Mouse (Mus musculus) limb, embryonic 15.5 days (tissue): ENCODE data around the gene Oprm1. TPM values are rescaled to one million over a fixed set of nuclear protein-coding genes. Genes with fewer than 3 reads are reported as not detected.
"Not testable (repeated sequence)": the region's sequence is repeated elsewhere in the genome, so short reads cannot be mapped to it uniquely, and the experiment has no call there.

Experiments
- ATAC-seq: fragments of 200-750 bp; cut with Nextera tagmentation; 2 replicates; pipeline ENCODE4 v1.8.0; 2017; ENCODE audit warnings: low read depth, moderate TSS enrichment; ENCODE audit not compliant: insufficient number of reproducible peaks, low FRiP score, low TSS enrichment
- H3K27ac ChIP-seq: fragments of 300-500 bp; sonication (generic); 2 replicates; pipeline ENCODE4 v1.5.1; 2015; ENCODE audit warnings: moderate library complexity, mild to moderate bottlenecking, inconsistent platforms
- H3K27me3 ChIP-seq: fragments of 300-500 bp; sonication (generic); 2 replicates; pipeline ENCODE4 v1.6.1; 2015; ENCODE audit warnings: inconsistent platforms
- H3K36me3 ChIP-seq: fragments of 300-500 bp; sonication (generic); 2 replicates; pipeline ENCODE4 v1.6.1; 2015; ENCODE audit warnings: inconsistent platforms
- H3K4me1 ChIP-seq: fragments of 300-500 bp; sonication (generic); 2 replicates; pipeline ENCODE4 v1.6.1; 2015; ENCODE audit warnings: inconsistent platforms
- H3K4me2 ChIP-seq: fragments of 300-500 bp; sonication (generic); 2 replicates; pipeline ENCODE4 v1.6.1; 2015; ENCODE audit warnings: mild to moderate bottlenecking, inconsistent platforms
- H3K4me3 ChIP-seq: fragments of 300-500 bp; sonication (generic); 2 replicates; pipeline ENCODE4 v1.5.1; 2015; ENCODE audit warnings: mild to moderate bottlenecking, inconsistent platforms
- H3K9ac ChIP-seq: fragments of 300-500 bp; sonication (generic); 2 replicates; pipeline ENCODE4 v1.6.1; 2015; ENCODE audit warnings: inconsistent platforms
- H3K9me3 ChIP-seq: fragments of 300-500 bp; sonication (generic); 2 replicates; pipeline ENCODE4 v1.6.1; 2016; ENCODE audit warnings: inconsistent platforms
- WGBS: fragments of 180-500 bp; shearing (Covaris S2); methylation state at CpG from one replicate; pipeline ENCODE4 v1.1.7; 2015; 5-methylcytosine and 5-hydroxymethylcytosine counted together
- polyA plus RNA-seq: library from polyadenylated mRNA; unstranded; fragments of >200 nt; fragmentation: Nextera tagmentation; extraction: Ambion mirVana; gene quantifications from 2 replicates; pipeline ENCODE4 v1.2.1, GENCODE M21; 2015

The Oprm1 gene
- polyA plus RNA-seq, 1 experiment from 2014 or later, result not detected

DNA sequence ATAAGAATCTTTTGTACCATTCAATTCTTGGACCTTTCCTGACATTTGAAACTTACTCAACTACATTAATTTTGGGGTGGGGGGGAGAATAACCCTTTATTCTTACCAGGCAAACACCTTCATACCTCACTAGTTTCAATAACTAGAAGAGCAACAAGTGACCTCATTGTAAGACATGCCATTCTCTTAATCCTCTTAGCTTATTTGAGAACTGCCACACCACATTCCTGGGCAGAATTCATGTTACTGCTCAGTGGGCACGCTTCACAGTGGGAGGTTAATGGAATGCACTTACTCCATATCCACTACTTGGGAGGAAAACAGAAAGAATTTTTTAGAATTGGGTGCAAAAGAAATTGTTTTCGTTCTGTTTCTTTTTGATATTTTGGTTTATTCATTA lies 90.5 kb downstream of the Oprm1 start:
- Histone ChIP-seq H3K9ac (no peak overlapping the region), H3K9me3 (no peaks in the 10 kb centered on the region), H3K4me3 (no peak overlapping the region), H3K36me3 (no peaks in the 10 kb centered on the region), H3K4me1 (no peaks in the 10 kb centered on the region), H3K27me3 (no peaks in the 10 kb centered on the region), H3K27ac (no peak overlapping the region), H3K4me2 (no peak overlapping the region)
- no peak for ATAC-seq
- WGBS, result 76% methylated on average over 2 of the region's 2 CpGs

DNA sequence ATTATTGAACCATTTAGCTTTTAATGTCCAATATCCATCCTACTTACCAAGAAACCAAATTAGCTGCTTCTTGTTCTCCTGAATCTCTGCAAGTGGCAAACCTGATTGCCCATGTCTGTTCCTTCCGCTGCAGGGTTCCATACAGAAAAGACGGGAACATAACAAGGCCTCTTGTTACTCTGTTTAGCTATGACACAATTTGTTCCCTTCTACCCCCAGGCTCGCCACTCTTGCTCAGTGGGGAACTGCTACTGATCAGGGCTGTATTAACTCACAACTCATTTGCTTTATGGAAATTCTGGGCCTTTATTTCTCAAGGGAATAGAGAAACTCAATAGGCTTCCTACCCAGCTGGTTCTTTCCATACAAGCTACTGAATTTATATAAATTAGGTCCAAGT lies 97.5 kb downstream of the Oprm1 start:
- Histone ChIP-seq H3K36me3 (no peaks in the 10 kb centered on the region), H3K4me1 (no peaks in the 10 kb centered on the region), H3K27me3 (no peaks in the 10 kb centered on the region), H3K4me3 (no peak overlapping the region), H3K9me3 (no peaks in the 10 kb centered on the region), H3K9ac (no peak overlapping the region), H3K27ac (no peak overlapping the region), H3K4me2 (no peak overlapping the region)
- 66% methylated on average over 3 of the region's 3 CpGs for WGBS
- no peak for ATAC-seq

DNA sequence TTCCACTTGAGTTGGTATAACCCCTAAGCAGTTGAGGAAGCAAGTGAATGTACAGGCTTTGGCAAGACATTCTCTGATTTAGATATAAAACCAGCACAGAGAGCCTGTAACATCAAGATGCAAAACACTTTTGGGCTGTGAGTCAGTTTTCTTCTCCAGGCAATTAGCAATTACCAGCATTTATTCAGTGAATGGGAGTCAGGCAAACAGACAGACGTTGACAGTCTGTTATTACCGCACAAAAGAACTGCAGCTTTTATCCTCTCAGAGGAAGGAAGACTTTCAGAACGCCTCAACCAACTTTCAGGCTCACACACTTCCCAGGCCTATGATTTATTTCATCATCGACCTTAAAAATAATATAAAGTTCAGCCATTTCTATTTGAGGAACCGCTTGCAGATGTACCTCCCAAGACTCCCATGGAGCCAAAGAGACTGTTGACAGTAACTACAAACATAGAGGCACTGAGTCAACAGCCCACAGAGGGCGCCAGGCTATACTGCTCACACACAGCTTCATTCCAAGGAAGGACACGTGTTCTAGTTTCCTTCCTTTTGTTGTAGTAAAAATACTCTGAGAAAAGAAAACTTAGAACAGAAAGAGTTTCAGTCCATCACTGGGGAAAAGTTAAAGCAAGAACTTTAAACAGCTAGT lies 113.2 kb downstream of the Oprm1 start:
- Histone ChIP-seq H3K9me3 (no peaks in the 10 kb centered on the region), H3K27me3 (no peaks in the 10 kb centered on the region), H3K4me1 (no peaks in the 10 kb centered on the region), H3K27ac (no peak overlapping the region), H3K4me3 (no peak overlapping the region), H3K4me2 (no peak overlapping the region), H3K9ac (no peak overlapping the region), H3K36me3 (no peaks in the 10 kb centered on the region)
- no peak for ATAC-seq
- 86% methylated on average over 7 of the region's 7 CpGs for WGBS

DNA sequence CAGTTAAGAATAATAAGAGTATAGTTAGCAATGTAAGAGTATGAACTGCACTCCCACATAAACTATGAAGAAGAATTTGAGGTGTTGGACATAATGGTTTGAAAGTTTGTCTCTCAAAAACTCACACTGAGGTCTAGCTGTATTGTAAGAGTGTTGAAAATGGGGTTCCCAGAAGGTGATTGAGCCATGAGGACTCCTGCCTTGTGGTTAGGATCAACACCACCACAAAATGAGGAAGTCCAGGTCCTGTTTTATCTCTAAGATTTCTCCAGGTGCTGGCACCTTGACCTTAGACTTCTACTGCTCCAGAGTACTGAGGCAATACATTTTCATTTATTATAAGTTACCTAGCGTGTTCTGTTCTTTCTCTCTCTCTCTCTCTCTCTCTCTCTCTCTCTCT lies 115.6 kb downstream of the Oprm1 start:
- WGBS, result 75% methylated on average over 1 of the region's 1 CpGs
- Histone ChIP-seq H3K9ac (no peak overlapping the region), H3K4me3 (no peak overlapping the region), H3K27me3 (no peaks in the 10 kb centered on the region), H3K9me3 (no peaks in the 10 kb centered on the region), H3K36me3 (no peaks in the 10 kb centered on the region), H3K4me2 (no peak overlapping the region), H3K27ac (no peak overlapping the region), H3K4me1 (no peaks in the 10 kb centered on the region)
- ATAC-seq, result no peak

DNA sequence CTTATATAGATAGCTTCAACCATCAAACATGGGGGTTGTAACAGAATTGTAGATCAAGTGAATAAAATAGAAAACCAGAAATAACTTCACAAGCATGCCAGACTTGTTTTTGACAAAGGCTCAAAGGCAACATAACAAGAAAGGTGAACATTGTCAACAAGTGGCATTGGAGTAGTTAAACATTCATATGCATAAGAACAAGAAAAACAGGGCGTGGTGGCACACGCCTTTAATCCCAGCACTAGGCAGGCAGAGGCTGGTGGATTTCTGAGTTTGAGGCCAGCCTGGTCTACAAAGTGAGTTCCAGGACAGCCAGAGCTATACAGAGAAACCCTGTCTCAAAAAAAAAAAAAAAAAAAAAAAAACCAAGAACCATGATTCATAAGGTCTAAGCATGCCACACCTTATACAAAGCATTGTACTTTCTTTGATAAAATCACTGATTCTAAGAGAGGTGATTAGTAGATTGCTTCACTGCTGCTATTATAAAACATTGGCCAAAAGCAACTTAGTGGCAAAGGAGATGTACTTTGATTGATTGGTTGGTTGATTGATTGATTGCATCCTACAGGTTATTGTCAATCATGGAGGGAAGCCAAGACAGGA lies 120.1 kb downstream of the Oprm1 start:
- no peaks in the 10 kb centered on the region for H3K27me3 ChIP-seq
- 94% methylated on average over 2 of the region's 2 CpGs for WGBS
- H3K36me3 ChIP-seq, result no peaks in the 10 kb centered on the region
- no peaks in the 10 kb centered on the region for H3K9me3 ChIP-seq
- no peak overlapping the region for H3K4me3 ChIP-seq
- ATAC-seq, result no peak
- H3K4me1 ChIP-seq, result no peaks in the 10 kb centered on the region
- no peak overlapping the region for H3K9ac ChIP-seq
- no peak overlapping the region for H3K27ac ChIP-seq
- H3K4me2 ChIP-seq, result no peak overlapping the region

DNA sequence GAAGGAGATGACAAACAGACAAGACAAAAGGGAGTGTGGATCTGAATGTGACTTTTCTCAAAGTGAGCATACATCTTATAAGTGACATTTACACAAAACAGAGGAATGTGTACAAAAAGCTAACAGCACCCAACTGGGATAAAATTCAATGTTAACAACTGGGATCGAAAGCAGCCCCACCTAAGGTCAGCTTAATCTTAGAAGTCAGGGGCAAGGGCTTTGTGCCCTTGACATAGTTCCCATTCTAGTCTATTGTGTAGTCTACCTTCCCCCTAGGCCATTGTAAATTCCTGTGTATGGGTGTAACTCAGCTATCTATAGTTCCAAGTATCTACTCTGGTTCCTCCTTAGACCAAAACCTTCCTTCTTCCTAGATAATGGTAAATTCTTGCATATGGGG lies 123.7 kb downstream of the Oprm1 start:
- 94% methylated on average over 1 of the region's 1 CpGs for whole genome bisulfite sequencing
- not testable (repeated sequence) for H3K9ac ChIP-seq, H3K4me3 ChIP-seq, H3K27ac ChIP-seq, H3K36me3 ChIP-seq, H3K27me3 ChIP-seq, H3K4me2 ChIP-seq, ATAC-seq, H3K9me3 ChIP-seq, H3K4me1 ChIP-seq

DNA sequence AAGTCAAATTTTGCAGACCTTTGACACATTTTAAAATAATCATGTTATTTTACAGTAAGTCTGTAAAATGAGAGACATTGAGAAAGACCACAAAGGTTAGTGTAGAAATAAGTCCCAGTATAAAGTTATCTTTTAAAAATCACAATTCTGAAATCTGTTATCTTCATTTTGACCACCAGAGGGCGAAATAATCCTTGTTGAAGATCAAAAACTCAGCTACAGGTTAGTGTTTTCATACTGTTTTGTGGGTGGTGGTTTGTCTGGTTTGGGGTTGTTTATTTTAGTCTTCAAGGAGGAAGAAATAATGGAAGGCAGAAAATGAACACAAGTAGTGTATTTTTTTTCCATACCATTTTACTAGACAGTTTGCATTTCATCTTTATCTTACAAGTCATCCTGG lies 127.2 kb downstream of the Oprm1 start:
- peaks cover 4% of the 10 kb centered on the region for H3K4me1 ChIP-seq
- H3K27me3 ChIP-seq, result no peaks in the 10 kb centered on the region
- no peak overlapping the region for H3K4me3 ChIP-seq
- no peak overlapping the region for H3K4me2 ChIP-seq
- H3K9ac ChIP-seq, result no peak overlapping the region
- no peak for ATAC-seq
- 0% methylated on average over 1 of the region's 1 CpGs for WGBS
- no peaks in the 10 kb centered on the region for H3K36me3 ChIP-seq
- H3K27ac ChIP-seq, result no peak overlapping the region
- no peaks in the 10 kb centered on the region for H3K9me3 ChIP-seq

DNA sequence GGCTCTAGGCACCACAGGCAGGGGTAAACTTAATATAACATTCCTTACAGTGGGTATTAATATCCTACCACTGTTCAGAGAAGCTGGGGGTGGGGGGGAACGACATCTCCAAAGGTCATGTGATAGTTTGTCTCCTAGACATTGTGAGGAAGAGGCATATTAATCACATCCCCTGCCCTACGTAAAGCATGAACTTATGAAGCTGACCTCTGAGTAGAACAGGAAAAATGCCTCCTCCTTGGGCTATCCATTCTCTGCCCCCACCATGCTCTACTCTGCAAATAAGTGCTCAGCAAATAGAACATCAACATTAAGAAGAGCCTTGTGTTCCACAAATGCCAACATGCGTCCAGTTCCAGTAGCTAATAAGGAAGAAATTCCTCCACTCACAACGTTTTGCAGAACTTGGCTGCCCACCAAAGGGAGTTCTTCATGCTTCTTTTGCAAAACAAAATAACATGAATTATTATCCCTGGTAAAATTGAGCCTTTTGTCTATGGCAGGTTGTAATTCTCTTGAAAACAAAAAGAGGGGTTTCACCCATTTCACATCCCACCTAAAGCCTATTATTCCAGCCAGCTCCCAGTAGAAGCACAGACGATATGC lies 131.4 kb downstream of the Oprm1 start:
- 51% methylated on average over 5 of the region's 5 CpGs for WGBS
- Histone ChIP-seq H3K4me1 (peaks cover 4% of the 10 kb centered on the region), H3K4me3 (no peak overlapping the region), H3K27me3 (no peaks in the 10 kb centered on the region), H3K27ac (no peak overlapping the region), H3K36me3 (no peaks in the 10 kb centered on the region), H3K9ac (no peak overlapping the region), H3K9me3 (no peaks in the 10 kb centered on the region), H3K4me2 (no peak overlapping the region)
- no peak for ATAC-seq

DNA sequence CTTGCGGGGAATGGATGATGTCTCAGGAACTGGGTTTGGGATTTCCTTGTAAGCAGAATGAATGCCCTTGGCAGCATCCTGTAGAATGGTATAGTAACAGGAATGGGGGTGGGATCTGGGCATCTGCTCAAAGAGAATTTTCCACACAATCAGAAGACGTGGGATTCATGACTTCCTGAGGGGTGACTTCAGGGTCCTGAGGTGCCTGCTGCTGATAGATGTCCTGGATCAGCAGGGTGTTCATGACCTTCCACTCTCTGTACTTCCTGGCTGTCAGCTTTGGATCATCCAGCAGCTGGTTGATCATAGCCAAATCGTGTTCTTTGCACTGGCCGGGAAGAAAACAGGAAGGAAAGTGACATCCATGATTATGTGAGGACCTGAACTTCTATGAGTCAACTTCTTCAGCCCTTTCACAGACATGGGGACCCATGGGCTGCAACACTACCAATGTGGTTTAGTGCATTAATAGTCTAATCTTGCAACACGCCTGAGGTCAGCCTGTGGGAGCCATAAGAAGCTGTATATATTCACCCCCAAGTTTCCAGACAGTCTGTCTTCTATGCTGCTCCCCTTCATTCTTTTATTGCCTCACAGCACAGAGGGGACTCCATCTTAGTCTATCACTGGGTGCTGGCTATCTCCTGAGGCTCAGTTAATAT lies 132.2 kb downstream of the Oprm1 start:
- no peak overlapping the region for H3K4me3 ChIP-seq
- no peak overlapping the region for H3K4me2 ChIP-seq
- ATAC-seq, result no peak
- no peak overlapping the region for H3K27ac ChIP-seq
- no peak overlapping the region for H3K9ac ChIP-seq
- H3K27me3 ChIP-seq, result no peaks in the 10 kb centered on the region
- H3K36me3 ChIP-seq, result no peaks in the 10 kb centered on the region
- WGBS, result 72% methylated on average over 5 of the region's 5 CpGs
- H3K9me3 ChIP-seq, result no peaks in the 10 kb centered on the region
- peaks cover 4% of the 10 kb centered on the region for H3K4me1 ChIP-seq

DNA sequence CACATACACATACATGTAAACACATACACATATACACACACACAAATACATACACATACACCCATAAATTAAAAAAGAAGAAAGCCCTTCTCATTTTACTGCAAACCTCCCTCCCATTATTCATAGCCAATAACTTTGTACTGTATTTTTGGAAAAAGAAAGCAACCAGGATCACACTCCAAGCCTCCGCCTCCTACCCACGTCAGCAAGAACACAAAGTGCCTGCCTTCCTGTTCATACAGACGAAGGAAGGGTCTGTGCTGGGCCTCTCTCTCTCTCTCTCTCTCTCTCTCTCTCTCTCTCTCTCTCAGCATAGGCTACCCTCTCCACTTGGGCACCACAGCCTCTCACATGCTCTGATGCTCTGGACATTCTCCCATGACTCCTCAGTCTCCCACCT lies 137.5 kb downstream of the Oprm1 start:
- no peak overlapping the region for H3K9ac ChIP-seq
- H3K4me1 ChIP-seq, result no peaks in the 10 kb centered on the region
- no peaks in the 10 kb centered on the region for H3K9me3 ChIP-seq
- no peaks in the 10 kb centered on the region for H3K36me3 ChIP-seq
- 68% methylated on average over 3 of the region's 3 CpGs for whole genome bisulfite sequencing
- H3K27me3 ChIP-seq, result no peaks in the 10 kb centered on the region
- no peak overlapping the region for H3K4me2 ChIP-seq
- ATAC-seq, result no peak
- no peak overlapping the region for H3K27ac ChIP-seq
- H3K4me3 ChIP-seq, result no peak overlapping the region

DNA sequence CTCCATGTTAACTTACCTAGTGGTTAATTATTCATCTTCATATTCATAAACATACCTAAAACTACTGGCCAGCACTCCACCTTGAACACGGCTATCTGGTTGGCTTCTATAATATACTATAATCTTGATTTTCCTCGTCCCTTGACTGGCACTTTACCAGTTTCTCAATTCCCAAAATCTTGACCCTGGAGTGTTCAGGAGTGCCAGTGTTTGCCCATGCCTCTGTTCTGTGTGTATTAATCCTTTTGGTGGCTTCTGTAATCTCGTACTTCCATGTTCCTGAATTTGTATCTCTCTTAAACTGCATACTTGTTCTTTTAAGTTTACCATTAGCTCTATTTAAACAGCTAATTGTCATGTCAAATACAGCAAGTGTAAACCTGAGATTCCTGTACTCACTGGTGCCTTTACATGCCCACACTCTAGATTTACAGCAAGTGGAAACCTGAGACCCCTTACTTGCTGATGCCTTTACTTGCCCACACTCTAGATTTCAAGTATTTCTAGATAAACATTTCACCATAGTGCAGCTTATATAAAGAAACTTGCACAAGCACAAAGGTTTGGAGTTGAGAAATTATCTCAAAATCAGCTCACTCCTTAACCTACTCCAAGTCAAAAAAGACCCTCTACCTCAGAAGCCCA lies 138.5 kb downstream of the Oprm1 start:
- Histone ChIP-seq H3K4me1 (no peaks in the 10 kb centered on the region), H3K9ac (no peak overlapping the region), H3K27ac (no peak overlapping the region), H3K4me3 (no peak overlapping the region), H3K4me2 (no peak overlapping the region), H3K9me3 (no peaks in the 10 kb centered on the region), H3K27me3 (no peaks in the 10 kb centered on the region), H3K36me3 (no peaks in the 10 kb centered on the region)
- no peak for ATAC-seq
- WGBS, result 74% methylated on average over 3 of the region's 3 CpGs

DNA sequence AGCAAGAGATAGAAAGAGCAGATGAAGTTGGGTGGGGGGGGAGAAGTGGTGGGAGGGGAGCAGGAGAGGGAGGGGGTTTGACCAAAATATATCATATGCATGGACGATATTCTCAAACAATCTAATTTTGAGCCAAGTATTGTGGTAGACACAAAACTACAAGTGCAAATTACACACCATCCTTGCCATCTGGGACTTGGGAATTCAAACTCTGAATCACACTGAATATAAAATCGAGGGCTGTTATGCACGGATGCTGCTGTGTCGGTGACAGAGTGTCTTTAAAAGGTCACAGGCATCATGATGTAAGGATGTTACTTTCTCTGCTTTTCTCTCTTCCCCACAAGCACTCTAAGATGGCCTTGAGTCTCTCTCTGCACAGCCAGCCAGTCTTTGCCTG lies 141.8 kb downstream of the Oprm1 start:
- no peak for ATAC-seq
- Histone ChIP-seq H3K27ac (no peak overlapping the region), H3K4me3 (no peak overlapping the region), H3K9me3 (no peaks in the 10 kb centered on the region), H3K9ac (no peak overlapping the region), H3K4me2 (no peak overlapping the region), H3K36me3 (no peaks in the 10 kb centered on the region), H3K4me1 (no peaks in the 10 kb centered on the region), H3K27me3 (no peaks in the 10 kb centered on the region)
- 88% methylated on average over 4 of the region's 4 CpGs for WGBS
